In the genomic region with DNA sequence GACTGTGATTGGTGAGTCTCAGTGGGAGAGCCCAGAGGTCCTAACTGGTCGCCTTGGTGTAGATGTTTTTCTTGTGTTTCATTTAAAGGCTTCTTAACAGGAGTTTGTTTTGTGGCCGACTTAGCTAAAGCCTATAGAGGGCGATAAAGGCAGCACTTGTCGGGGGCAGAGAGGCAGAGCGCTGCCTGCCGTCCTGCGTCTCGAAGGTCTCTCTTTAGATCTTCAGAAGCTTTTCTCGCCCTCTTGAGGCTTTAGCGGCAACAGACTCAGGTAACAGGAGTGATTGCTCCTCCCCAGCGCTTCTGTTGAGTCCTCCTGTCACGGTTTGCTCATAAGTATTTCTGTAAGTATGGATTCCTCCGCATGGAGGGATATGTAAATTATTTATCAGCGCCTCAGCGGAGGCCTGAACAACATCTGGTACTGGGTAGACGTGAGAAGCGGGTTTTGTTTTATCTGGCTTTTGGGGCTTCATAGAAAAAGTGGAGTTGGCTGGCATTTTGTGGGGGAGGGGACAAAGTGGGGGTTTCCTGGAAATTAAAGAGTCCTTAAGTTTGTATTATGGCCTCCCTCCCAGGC, we compare ENCODE assay signal across 8 mouse cellular contexts. TPM values are rescaled to one million over a fixed set of nuclear protein-coding genes. Genes with fewer than 3 reads are reported as not detected.
A peak's percentile ranks its signal among the peaks of the same experiment; 100 is the strongest.
DNase-seq lines count a peak whose midpoint lies in the region; ATAC-seq and TF ChIP-seq lines count a peak whose summit lies in the region.

No protein-coding gene starts in this region.

- no peak overlapping the region for H3K4me2 ChIP-seq in intestine, postnatal 0 days (replicated peaks; ENCODE audit: low read depth)
- peak overlapping the region; percentile 28 for H3K4me2 ChIP-seq in midbrain, embryonic 12.5 days (replicated peaks)

- no peaks in the 10 kb centered on the region for H3K27me3 ChIP-seq in embryonic facial prominence, embryonic 10.5 days (replicated peaks; ENCODE audit: low read depth, poor library complexity, severe bottlenecking)
- no peaks in the 10 kb centered on the region for H3K27me3 ChIP-seq in intestine, postnatal 0 days (replicated peaks; ENCODE audit: control insufficient read depth, insufficient read depth, low read length)
- H3K27me3 ChIP-seq in midbrain, embryonic 12.5 days, result no peaks in the 10 kb centered on the region

- no peak overlapping the region for H3K9ac ChIP-seq in intestine, postnatal 0 days (ENCODE audit: low read depth, low read length)
- no peak overlapping the region for H3K9ac ChIP-seq in midbrain, embryonic 12.5 days (replicated peaks)

- ATAC-seq in intestine, postnatal 0 days, result 0 out of 2 replicates have a peak, but pooled peaks have one; percentile 25
- no peak for ATAC-seq in midbrain, embryonic 12.5 days (ENCODE audit: low FRiP score, low read depth)

- H3K4me1 ChIP-seq in embryonic facial prominence, embryonic 10.5 days, result peaks cover 6% of the 10 kb centered on the region; the same call in 1 of the 2 replicates
- H3K4me1 ChIP-seq in intestine, postnatal 0 days (replicated peaks; ENCODE audit: control insufficient read depth, insufficient read depth, low read length), result no peaks in the 10 kb centered on the region
- peaks cover 8% of the 10 kb centered on the region; the same call in 1 of the 2 replicates for H3K4me1 ChIP-seq in midbrain, embryonic 12.5 days

- no peaks in the 10 kb centered on the region for H3K9me3 ChIP-seq in embryonic facial prominence, embryonic 10.5 days
- no peaks in the 10 kb centered on the region for H3K9me3 ChIP-seq in intestine, postnatal 0 days (ENCODE audit: control insufficient read depth)
- H3K9me3 ChIP-seq in midbrain, embryonic 12.5 days, result no peaks in the 10 kb centered on the region

- H3K4me3 ChIP-seq in embryonic facial prominence, embryonic 10.5 days, result no peak overlapping the region
- no peak overlapping the region for H3K4me3 ChIP-seq in intestine, postnatal 0 days (ENCODE audit: low read depth, low read length)
- H3K4me3 ChIP-seq in midbrain, embryonic 12.5 days, result no peak overlapping the region

- DNase-seq in frontal cortex, adult 2 months (ENCODE audit: extremely low spot score in 1 of 2, low spot score in 1 of 2), result peak; percentile 28 to 49
- no peak for DNase-seq in frontal cortex, postnatal 14 days (ENCODE audit: low spot score in 2 of 2)
- DNase-seq in 416B (ENCODE audit: low read depth), result peak; percentile 45
- peak; percentile 54 for DNase-seq in embryonic facial prominence, embryonic 10.5 days (ENCODE audit: low spot score)
- peak; percentile 59 for DNase-seq in thymus, postnatal 14 days
- DNase-seq in layer of hippocampus, postnatal 25 days (ENCODE audit: extremely low spot score in 1 of 2, low spot score in 1 of 2), result no peak

- WGBS in embryonic facial prominence, embryonic 10.5 days, result 25% methylated on average over 17 of the region's 17 CpGs
- WGBS in intestine, postnatal 0 days, result 34% methylated on average over 17 of the region's 17 CpGs
- 21% methylated on average over 17 of the region's 17 CpGs for WGBS in midbrain, embryonic 12.5 days

- H3K36me3 ChIP-seq in embryonic facial prominence, embryonic 10.5 days (replicated peaks), result peaks cover 72% of the 10 kb centered on the region
- H3K36me3 ChIP-seq in intestine, postnatal 0 days (ENCODE audit: control insufficient read depth, insufficient read depth), result peaks cover 71% of the 10 kb centered on the region
- H3K36me3 ChIP-seq in midbrain, embryonic 12.5 days, result peaks cover 23% of the 10 kb centered on the region; the same call in 1 of the 2 replicates

- no peak overlapping the region for H3K27ac ChIP-seq in embryonic facial prominence, embryonic 10.5 days (replicated peaks)
- H3K27ac ChIP-seq in intestine, postnatal 0 days (ENCODE audit: low read depth, low read length), result no peak overlapping the region
- H3K27ac ChIP-seq in midbrain, embryonic 12.5 days (replicated peaks), result no peak overlapping the region

- peak; percentile 86 for TF ChIP-seq CTCF in intestine, postnatal 0 days (IDR thresholded peaks at IDR 0.05; ENCODE audit: low read depth)

RNA-seq across cellular contexts. Expression of a gene that starts 19.9 kb away (rescaled TPM):
- polyA plus RNA-seq in frontal cortex, adult 2 months (2012; rRNA removed), result not detected in 2 replicates
- polyA plus RNA-seq in embryonic facial prominence, embryonic 10.5 days (2016; fragmentation: Nextera tagmentation; extraction: Ambion mirVana), result 0.48 TPM in 1 of 2 replicates, not detected in the other
- not detected in 2 replicates for polyA plus RNA-seq in intestine, postnatal 0 days (2015; fragmentation: Nextera tagmentation; extraction: Ambion mirVana)
- polyA plus RNA-seq in midbrain, embryonic 12.5 days (2016; fragmentation: Nextera tagmentation; extraction: Ambion mirVana), result not detected in 2 replicates
- total RNA-seq in layer of hippocampus, postnatal 25 days (2021), result not detected

RNA-seq across cellular contexts. Expression of a gene that starts 57.2 kb away (rescaled TPM):
- 0.08 TPM in 2 replicates for polyA plus RNA-seq in frontal cortex, adult 2 months (2012; rRNA removed)
- polyA plus RNA-seq in embryonic facial prominence, embryonic 10.5 days (2016; fragmentation: Nextera tagmentation; extraction: Ambion mirVana), result 0.04 TPM in 1 of 2 replicates, not detected in the other
- polyA plus RNA-seq in intestine, postnatal 0 days (2015; fragmentation: Nextera tagmentation; extraction: Ambion mirVana), result 2.5 and 3.0 TPM in 2 replicates
- polyA plus RNA-seq in midbrain, embryonic 12.5 days (2016; fragmentation: Nextera tagmentation; extraction: Ambion mirVana), result 0.05 TPM in 1 of 2 replicates, not detected in the other
- total RNA-seq in layer of hippocampus, postnatal 25 days (2021), result under 1 TPM in 1 of 2 experiments, not detected in 1; 0.07 TPM

Comparison
In these comparisons a context has a peak if more than half of its experiments do, and no peak if none do; other contexts are left out.
1. DNase-seq: peak in frontal cortex, adult 2 months (2 of 2), 416B (single experiment), embryonic facial prominence, embryonic 10.5 days (single experiment) and thymus, postnatal 14 days (single experiment); none in frontal cortex, postnatal 14 days (0 of 2) and layer of hippocampus, postnatal 25 days (0 of 2).